Mouse (Mus musculus): ENCODE results near the gene Swsap1. TPM values are rescaled to one million over a fixed set of nuclear protein-coding genes. Genes with fewer than 3 reads are reported as not detected.

Swsap1 gene
- polyA plus RNA-seq, 1 experiment from 2014 or later: 11.4 TPM

- Histone ChIP-seq H3K27me3 (ENCODE audit: control insufficient read depth, insufficient read depth, low read length) (peaks cover 57% of the 10 kb centered on the region), H3K4me3 (ENCODE audit: low read length) (peak overlapping the region; percentile 50), H3K4me1 (ENCODE audit: control insufficient read depth, insufficient read depth, low read length) (peaks cover 21% of the 10 kb centered on the region), H3K9ac (ENCODE audit: low read depth, low read length) (peak overlapping the region; percentile 55), H3K4me2 (replicated peaks; ENCODE audit: low read depth, low read length) (peak overlapping the region; percentile 81), H3K36me3 (ENCODE audit: control insufficient read depth, insufficient read depth, low read length) (no peaks in the 10 kb centered on the region), H3K9me3 (ENCODE audit: control insufficient read depth, low read length) (no peaks in the 10 kb centered on the region), H3K27ac (ENCODE audit: low read depth, low read length) (0 out of 2 replicates have a peak overlapping the region, but pooled peaks have one; percentile 42)
- under 1% methylated on average over 32 of the region's 32 CpGs for WGBS
- ATAC-seq (ENCODE audit: low FRiP score, low TSS enrichment): peak; percentile 75
Observed at GRCm38 (mm10) chr9:21988421-21989101, 33.0 kb downstream of the Swsap1 start.

GRCm38 (mm10) chr9:21989230-21990110 is 33.9 kb downstream of the Swsap1 start, which contains the start of gene Rgl3:
TSS of gene Rgl3 (minus strand) at chr9:21989446.
- H3K27ac ChIP-seq (ENCODE audit: low read depth, low read length): 0 out of 2 replicates have a peak within 1 kb of the TSS, but pooled peaks have one; percentile 42
- WGBS: 1% methylated on average over 42 of the region's 42 CpGs
- ATAC-seq (ENCODE audit: low FRiP score, low TSS enrichment): peak; percentile 59
- H3K27me3 ChIP-seq (ENCODE audit: control insufficient read depth, insufficient read depth, low read length): peaks cover 57% of the 10 kb centered on the region
- peaks cover 21% of the 10 kb centered on the region for H3K4me1 ChIP-seq (ENCODE audit: control insufficient read depth, insufficient read depth, low read length)
- H3K4me2 ChIP-seq (replicated peaks; ENCODE audit: low read depth, low read length): peak within 1 kb of the TSS; percentile 81
- H3K36me3 ChIP-seq (ENCODE audit: control insufficient read depth, insufficient read depth, low read length): no peaks in the 10 kb centered on the region
- H3K9me3 ChIP-seq (ENCODE audit: control insufficient read depth, low read length): no peaks in the 10 kb centered on the region
- peak within 1 kb of the TSS; percentile 50 for H3K4me3 ChIP-seq (ENCODE audit: low read length)
- peak within 1 kb of the TSS; percentile 55 for H3K9ac ChIP-seq (ENCODE audit: low read depth, low read length)

GRCm38 (mm10) chr9:21992227-21992626 is 36.7 kb downstream of the Swsap1 start:
- H3K4me1 ChIP-seq (ENCODE audit: control insufficient read depth, insufficient read depth, low read length): peaks cover 21% of the 10 kb centered on the region
- H3K9me3 ChIP-seq (ENCODE audit: control insufficient read depth, low read length): no peaks in the 10 kb centered on the region
- peaks cover 50% of the 10 kb centered on the region for H3K27me3 ChIP-seq (ENCODE audit: control insufficient read depth, insufficient read depth, low read length)
- no peak for ATAC-seq (ENCODE audit: low FRiP score, low TSS enrichment)
- H3K27ac ChIP-seq (ENCODE audit: low read depth, low read length): no peak overlapping the region
- no peak overlapping the region for H3K4me3 ChIP-seq (ENCODE audit: low read length)
- no peak overlapping the region for H3K9ac ChIP-seq (ENCODE audit: low read depth, low read length)
- WGBS: 74% methylated on average over 4 of the region's 4 CpGs
- H3K4me2 ChIP-seq (replicated peaks; ENCODE audit: low read depth, low read length): no peak overlapping the region
- no peaks in the 10 kb centered on the region for H3K36me3 ChIP-seq (ENCODE audit: control insufficient read depth, insufficient read depth, low read length)

GRCm38 (mm10) chr9:21996178-21996867 is 40.8 kb downstream of the Swsap1 start:
- H3K27ac ChIP-seq (ENCODE audit: low read depth, low read length): no peak overlapping the region
- H3K4me1 ChIP-seq (ENCODE audit: control insufficient read depth, insufficient read depth, low read length): no peaks in the 10 kb centered on the region
- WGBS: 79% methylated on average over 3 of the region's 3 CpGs
- no peak overlapping the region for H3K4me3 ChIP-seq (ENCODE audit: low read length)
- no peak for ATAC-seq (ENCODE audit: low FRiP score, low TSS enrichment)
- H3K9ac ChIP-seq (ENCODE audit: low read depth, low read length): no peak overlapping the region
- no peaks in the 10 kb centered on the region for H3K9me3 ChIP-seq (ENCODE audit: control insufficient read depth, low read length)
- H3K4me2 ChIP-seq (replicated peaks; ENCODE audit: low read depth, low read length): no peak overlapping the region
- H3K27me3 ChIP-seq (ENCODE audit: control insufficient read depth, insufficient read depth, low read length): peaks cover 12% of the 10 kb centered on the region
- no peaks in the 10 kb centered on the region for H3K36me3 ChIP-seq (ENCODE audit: control insufficient read depth, insufficient read depth, low read length)

- no peak overlapping the region for H3K4me3 ChIP-seq (ENCODE audit: low read length)
- H3K36me3 ChIP-seq (ENCODE audit: control insufficient read depth, insufficient read depth, low read length): peaks cover 12% of the 10 kb centered on the region; the same call in 1 of the 2 replicates
- no peak for ATAC-seq (ENCODE audit: low FRiP score, low TSS enrichment)
- no peaks in the 10 kb centered on the region for H3K9me3 ChIP-seq (ENCODE audit: control insufficient read depth, low read length)
- H3K27ac ChIP-seq (ENCODE audit: low read depth, low read length): no peak overlapping the region
- peaks cover 18% of the 10 kb centered on the region for H3K4me1 ChIP-seq (ENCODE audit: control insufficient read depth, insufficient read depth, low read length)
- no peak overlapping the region for H3K4me2 ChIP-seq (replicated peaks; ENCODE audit: low read depth, low read length)
- H3K9ac ChIP-seq (ENCODE audit: low read depth, low read length): no peak overlapping the region
- H3K27me3 ChIP-seq (ENCODE audit: control insufficient read depth, insufficient read depth, low read length): 0 out of 2 replicates have a peak, but pooled peaks cover 2% of the 10 kb centered on the region
- whole genome bisulfite sequencing: 92% methylated on average over 6 of the region's 6 CpGs
Observed at GRCm38 (mm10) chr9:22000296-22000695, 44.7 kb downstream of the Swsap1 start.

DNA sequence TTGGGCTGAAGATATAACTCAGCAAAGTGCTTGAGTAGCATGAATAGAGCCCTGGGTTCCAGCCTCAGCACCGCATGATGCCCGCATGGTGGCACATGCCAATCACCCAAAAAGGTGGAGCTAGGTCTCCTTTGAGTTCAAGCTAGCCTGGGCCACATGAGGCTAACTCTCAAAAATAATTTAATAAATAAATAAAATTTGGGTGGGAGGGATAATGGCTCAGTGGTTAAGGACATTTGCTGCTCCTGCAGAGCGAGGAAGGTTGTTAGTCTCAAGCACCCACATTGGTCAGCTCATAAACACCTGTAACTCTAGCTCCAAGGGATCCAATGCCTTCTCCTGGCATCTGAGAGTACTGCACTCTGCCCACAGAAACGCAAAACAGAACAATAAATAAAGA is 46.1 kb downstream of the Swsap1 start:
- peaks cover 26% of the 10 kb centered on the region for H3K36me3 ChIP-seq (ENCODE audit: control insufficient read depth, insufficient read depth, low read length)
- H3K4me1 ChIP-seq (ENCODE audit: control insufficient read depth, insufficient read depth, low read length): peaks cover 18% of the 10 kb centered on the region
- no peak overlapping the region for H3K4me3 ChIP-seq (ENCODE audit: low read length)
- no peaks in the 10 kb centered on the region for H3K9me3 ChIP-seq (ENCODE audit: control insufficient read depth, low read length)
- no peak for ATAC-seq (ENCODE audit: low FRiP score, low TSS enrichment)
- 0 out of 2 replicates have a peak, but pooled peaks cover 2% of the 10 kb centered on the region for H3K27me3 ChIP-seq (ENCODE audit: control insufficient read depth, insufficient read depth, low read length)
- H3K4me2 ChIP-seq (replicated peaks; ENCODE audit: low read depth, low read length): no peak overlapping the region
- no peak overlapping the region for H3K9ac ChIP-seq (ENCODE audit: low read depth, low read length)
- WGBS: 85% methylated on average over 4 of the region's 4 CpGs
- H3K27ac ChIP-seq (ENCODE audit: low read depth, low read length): no peak overlapping the region

GRCm38 (mm10) chr9:22002194-22003162 is 46.9 kb downstream of the Swsap1 start, which contains the start of the genes Ccdc151 and Prkcsh:
TSS of gene Ccdc151 (minus strand) at chr9:22002634.
TSS of gene Prkcsh (plus strand) at chr9:22002806.
- WGBS: 6% methylated on average over 57 of the region's 57 CpGs
- peak; percentile 99 for ATAC-seq (ENCODE audit: low FRiP score, low TSS enrichment)
- Histone ChIP-seq H3K4me2 (replicated peaks; ENCODE audit: low read depth, low read length) (peak within 1 kb of the TSS; percentile 62), H3K9ac (ENCODE audit: low read depth, low read length) (peak within 1 kb of the TSS; percentile 68), H3K36me3 (ENCODE audit: control insufficient read depth, insufficient read depth, low read length) (peaks cover 34% of the 10 kb centered on the region), H3K9me3 (ENCODE audit: control insufficient read depth, low read length) (no peaks in the 10 kb centered on the region), H3K27ac (ENCODE audit: low read depth, low read length) (peak within 1 kb of the TSS; percentile 59; the same call in 1 of the 2 replicates), H3K4me1 (ENCODE audit: control insufficient read depth, insufficient read depth, low read length) (peaks cover 18% of the 10 kb centered on the region), H3K4me3 (ENCODE audit: low read length) (peak within 1 kb of the TSS; percentile 74), H3K27me3 (ENCODE audit: control insufficient read depth, insufficient read depth, low read length) (0 out of 2 replicates have a peak, but pooled peaks cover 2% of the 10 kb centered on the region)

All from kidney, embryonic 14.5 days (tissue).